Mouse (Mus musculus) adrenal gland, adult (tissue): Measurements from ENCODE around the gene Trim66.

Experiments used
- DNase-seq, 2 experiments: peaks; one replicate each; pipeline ENCODE4 v3.0.0; 2022 to 2023; ENCODE audit warnings: low spot score in 1 of 2; ENCODE audit not compliant: inconsistent age in 2 of 2

The Trim66 gene

DNA sequence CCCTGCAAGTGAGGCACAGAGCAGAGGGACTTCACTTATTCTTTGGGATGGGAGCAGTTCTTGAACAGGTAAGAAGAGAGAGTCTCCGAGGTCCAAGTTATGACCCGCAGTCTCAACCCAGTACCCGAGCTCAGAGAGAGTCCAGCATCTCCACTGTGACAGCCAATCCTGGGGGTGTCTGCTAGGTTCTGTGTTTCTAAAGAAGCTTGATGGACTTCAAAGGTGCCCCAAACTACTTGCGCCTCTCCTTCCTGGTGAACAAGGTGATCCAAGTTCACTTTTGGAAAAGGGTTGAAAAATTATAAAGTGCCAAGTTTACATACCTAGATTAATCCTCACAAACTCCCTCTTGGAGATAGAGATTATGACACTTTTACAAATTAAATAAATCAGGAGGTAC is at the start of gene Trim66:
Trim66 (minus strand) TSS at position 101 of the 400 bp plus-strand sequence.
- no peak for DNase-seq

DNA sequence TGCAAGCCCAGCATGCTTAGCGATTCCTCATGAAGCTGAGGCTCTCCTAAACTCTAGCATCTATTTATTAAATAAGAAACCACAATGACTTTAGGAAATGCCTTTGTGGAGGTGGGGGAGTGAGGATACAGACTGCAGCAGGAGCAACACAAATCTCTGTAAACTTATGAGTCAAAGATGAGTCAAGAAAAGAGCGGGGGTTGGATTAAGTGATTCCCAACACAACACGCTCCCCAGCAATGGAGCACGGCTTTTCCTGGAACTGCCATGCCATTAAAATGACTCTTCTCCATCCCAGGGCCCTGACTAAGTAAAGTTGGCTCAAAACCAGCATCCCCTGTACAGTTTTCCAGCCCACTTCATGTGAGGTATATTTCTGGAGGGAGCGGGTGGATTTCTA is 38.8 kb upstream of the Trim66 start:
- peak in 1 of 2 experiments; percentile 80 for DNase-seq

DNA sequence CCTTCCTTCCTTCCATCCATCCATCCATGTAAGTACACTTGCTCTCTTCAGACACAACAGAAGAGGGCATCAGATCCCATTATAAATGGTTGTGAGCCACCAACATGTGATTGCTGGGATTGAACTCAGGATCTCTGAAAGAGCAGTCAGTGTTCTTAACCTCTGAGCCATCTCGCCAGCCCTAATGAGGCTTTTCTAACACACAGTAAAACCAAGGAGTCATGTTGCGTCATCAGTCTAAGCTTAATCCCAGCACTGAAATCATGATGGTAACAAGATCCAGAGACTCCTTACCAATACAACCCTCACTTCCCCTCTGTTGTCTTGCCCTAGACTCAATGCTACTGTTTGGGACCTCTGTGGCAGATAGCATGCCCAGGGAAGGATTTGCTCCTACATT is 38.3 kb upstream of the Trim66 start:
- DNase-seq: no peak

- peak in 1 of 2 experiments; percentile 73 for DNase-seq
These were observed 37.5 kb upstream of the Trim66 start for GRCm38 (mm10) chr7:109545255-109545993.

DNA sequence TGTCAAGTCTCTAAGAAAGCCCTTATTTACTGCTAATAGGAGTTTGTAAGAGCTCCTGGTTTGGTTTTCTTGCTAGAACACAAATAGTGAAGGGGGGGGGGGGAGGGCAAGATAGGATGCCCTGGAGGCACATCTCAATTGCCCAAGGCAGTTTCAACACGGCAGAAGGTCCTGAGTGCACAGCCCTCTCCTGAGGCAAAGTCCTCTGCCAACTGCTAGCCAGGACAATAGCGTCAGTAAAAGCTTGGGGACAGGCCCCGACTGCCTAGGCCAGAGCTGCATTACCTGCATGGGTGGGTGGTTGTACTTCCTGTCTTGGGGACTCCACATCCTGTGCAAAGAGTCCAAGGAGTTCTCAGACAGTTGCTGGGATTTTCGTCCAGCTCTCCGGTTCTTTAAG is 36.9 kb upstream of the Trim66 start:
- DNase-seq: no peak

DNA sequence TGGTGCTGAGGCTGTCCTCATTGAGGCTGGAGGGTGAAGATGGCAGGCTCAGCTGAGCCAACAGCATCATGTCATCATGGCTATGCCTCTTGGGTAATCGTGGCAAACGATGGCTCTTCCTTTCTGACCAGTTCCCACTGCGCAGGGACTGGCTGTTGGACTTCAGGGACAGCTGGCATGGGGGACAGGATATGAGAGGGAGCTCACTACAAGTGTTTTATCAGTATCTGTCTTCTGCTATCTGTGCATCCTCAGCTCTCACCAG is 34.4 kb upstream of the Trim66 start:
- DNase-seq: no peak

DNA sequence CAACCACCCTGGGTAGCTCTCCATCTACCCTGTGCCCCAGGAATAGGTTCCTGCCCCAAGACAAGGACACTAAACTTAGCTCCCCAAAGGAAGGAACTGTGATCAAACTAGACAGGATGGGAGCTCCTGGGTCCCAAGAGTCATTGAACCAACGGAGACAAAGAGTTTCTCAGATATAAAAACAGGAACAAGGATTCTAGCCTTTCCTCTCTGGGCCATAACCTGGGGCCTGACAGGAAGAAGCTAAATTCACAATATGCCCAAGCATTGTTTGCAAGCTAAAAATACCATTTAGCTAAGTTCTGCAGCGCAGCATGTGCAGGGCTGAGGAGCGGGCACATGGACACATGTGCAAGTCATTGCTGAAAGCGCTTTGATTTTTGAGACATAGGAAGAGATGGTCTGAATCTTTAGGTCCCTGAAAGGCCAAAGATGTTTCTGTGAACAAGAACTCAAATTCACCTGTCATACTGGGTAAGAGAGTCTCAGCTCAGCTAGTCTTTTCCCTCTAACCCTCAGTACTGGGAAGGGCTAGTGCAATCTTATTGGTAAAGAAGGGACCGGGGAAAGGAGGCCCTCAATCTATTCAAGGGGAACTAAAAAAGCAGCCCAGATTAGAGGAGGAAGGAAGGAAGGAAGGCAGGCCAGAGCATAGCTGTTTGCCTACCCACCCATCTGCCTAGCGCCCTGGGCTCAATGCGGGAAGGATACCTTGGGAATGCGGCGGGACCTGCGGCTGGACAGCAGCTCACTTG is 33.9 kb upstream of the Trim66 start:
- no peak for DNase-seq

- DNase-seq: no peak
These were observed 33.0 kb upstream of the Trim66 start for GRCm38 (mm10) chr7:109540902-109541301.

GRCm38 (mm10) chr7:109536451-109536946 is 28.6 kb upstream of the Trim66 start:
- DNase-seq: peak in 1 of 2 experiments; percentile 59

- no peak for DNase-seq
These were observed 27.0 kb upstream of the Trim66 start for GRCm38 (mm10) chr7:109534921-109535320.

GRCm38 (mm10) chr7:109533888-109534287 is 26.0 kb upstream of the Trim66 start:
- DNase-seq: no peak

- no peak for DNase-seq
These were observed 25.2 kb upstream of the Trim66 start for GRCm38 (mm10) chr7:109533129-109533528.

DNA sequence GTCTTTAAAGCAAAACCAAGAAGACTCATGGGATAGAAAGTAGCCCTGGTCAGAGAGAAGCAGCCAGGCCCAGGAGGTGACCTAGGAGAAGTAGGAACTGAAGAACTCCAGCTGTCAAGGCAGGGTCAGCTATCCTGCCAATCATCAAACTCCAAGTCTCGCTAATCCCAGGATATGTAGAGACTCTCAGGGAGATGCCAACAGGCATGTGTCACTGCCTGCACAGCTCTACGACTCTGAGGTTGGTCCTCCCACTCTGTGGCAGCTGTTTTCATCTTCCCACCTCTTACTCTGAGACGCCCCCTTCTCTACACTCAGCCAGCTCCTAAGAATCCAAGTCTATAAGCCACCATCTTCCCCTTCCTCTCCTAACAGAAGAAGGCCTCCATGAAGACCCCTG is 24.8 kb upstream of the Trim66 start:
- no peak for DNase-seq

DNA sequence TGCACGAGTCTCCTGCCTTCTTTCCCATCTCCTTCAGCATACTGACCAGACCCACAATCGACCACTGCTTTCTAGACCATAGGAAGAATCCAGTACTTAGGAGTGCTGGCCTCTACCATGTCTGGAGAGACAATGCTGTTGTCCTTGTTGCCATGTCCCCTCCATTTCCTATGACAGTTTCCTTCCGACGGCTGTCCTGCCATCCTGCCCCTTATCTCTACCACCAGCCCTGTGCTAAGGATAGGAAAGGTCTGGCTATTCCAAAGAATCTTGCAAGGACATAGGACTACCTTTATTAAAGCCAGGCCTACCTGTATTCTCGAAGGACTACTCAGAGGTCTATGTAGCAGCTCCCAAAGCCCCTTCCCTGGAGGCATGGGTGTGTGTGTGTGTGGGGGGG is 23.6 kb upstream of the Trim66 start:
- no peak for DNase-seq

DNA sequence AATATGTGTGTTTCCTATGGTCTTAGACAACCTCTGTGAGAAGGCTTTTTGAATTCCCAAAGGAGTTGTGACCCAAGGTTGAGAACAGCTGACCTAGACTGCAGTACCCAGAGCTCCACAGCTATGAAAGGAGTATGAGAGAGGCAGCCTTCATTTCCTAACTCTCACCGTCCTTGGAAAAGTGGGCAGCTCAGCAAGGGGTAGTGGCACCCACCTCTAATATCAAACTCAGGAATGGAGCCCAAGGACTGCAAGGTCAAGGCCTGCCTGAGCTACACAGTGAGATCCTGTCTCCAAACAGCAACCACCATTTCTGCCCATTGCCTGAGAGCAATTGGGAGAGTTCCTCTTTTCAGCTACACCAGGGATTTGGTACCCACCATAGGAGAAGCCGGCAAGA is 21.8 kb upstream of the Trim66 start:
- DNase-seq: peak; percentile 54 to 78

GRCm38 (mm10) chr7:109528356-109528755 is 20.4 kb upstream of the Trim66 start:
- DNase-seq: peak; percentile 60 to 85

- DNase-seq: peak; percentile 41 to 72
These were observed 19.6 kb upstream of the Trim66 start for GRCm38 (mm10) chr7:109527536-109527935.

GRCm38 (mm10) chr7:109525740-109526663 is 18.1 kb upstream of the Trim66 start:
- DNase-seq: peak; percentile 50 to 56

DNA sequence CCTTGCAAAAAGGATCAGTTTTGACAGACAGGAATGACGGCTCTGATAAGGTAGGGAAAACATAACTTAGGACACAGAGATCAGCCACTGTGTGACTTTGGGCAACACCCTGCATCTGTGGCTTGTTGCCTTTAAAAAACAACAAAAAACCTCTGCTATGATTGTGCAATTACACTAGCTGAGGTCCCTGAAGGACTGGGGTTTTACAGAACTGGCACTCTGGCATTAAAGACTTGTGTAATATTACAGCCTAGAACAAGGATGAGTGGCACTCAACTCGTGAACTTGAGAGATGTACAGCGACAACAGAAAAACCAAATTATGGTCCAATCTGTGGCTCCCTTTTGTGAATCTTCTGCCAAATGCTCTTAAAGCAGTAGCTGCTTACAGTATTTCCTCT is 16.8 kb upstream of the Trim66 start:
- peak in 1 of 2 experiments; percentile 65 for DNase-seq

DNA sequence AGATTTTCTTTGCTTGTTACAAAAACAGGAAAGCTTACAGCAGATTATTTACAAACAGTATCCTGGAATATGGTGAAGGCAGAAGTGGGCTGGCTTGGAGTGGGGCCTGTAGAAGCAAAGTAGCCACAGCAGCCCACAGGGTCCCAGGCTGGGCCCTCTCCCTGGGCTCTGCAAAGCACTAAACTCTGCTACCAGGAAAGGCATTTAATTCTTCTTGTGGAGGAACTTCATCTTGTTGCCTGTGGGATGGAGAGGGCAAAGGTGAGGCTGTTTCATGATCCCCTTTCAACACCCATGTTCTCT is 16.5 kb upstream of the Trim66 start:
- no peak for DNase-seq

DNA sequence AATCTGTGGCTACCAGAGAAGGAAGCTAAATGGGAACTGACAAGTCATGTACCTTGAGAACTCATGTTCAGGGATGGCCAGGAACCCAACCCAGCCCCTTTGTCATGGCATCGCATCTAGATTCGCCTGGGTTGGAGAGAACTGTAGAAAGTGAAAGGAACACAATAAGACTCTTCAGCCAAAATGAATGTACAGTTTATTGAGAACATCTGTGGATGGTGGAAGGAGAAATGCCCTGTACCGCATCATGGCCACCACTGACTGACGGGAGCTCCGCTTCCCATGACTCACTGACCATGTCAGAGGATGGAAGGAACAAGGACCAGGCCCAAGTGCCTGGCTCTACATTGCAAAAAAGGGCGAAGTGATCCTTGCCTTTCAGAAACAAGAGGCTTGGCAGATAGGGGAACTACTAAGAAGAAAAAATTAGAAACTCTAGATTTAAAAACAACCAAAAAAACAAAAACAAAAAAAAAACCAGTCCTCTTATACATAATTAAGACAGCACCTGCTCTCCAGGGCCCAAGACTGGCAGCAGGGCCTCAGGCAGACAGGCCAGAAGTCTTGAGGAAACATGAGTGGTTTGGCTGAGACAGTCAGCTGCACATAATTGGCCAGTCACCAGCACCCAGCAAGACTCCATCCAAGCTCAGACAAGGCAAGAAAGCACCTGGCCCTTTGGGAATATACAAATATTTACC is 16.0 kb upstream of the Trim66 start:
- peak; percentile 13 to 59 for DNase-seq
